Mouse (Mus musculus) brain, embryonic 14.5 days (tissue): ENCODE results near the gene Kndc1.
A peak's percentile ranks its signal among the peaks of the same experiment; 100 is the strongest.

ENCODE experiments used
- CTCF ChIP-seq: fragments of 200-500 bp; IDR thresholded peaks from 2 replicates; pipeline ENCODE4 v1.5.1; 2012; ENCODE audit warnings: inconsistent platforms, mild to moderate bottlenecking, moderate library complexity, borderline replicate concordance; ENCODE audit not compliant: insufficient read depth, insufficient read length; ENCODE audit errors: extremely low read depth
- POLR2A ChIP-seq: fragments of 200-500 bp; IDR thresholded peaks from 2 replicates; pipeline ENCODE4 v1.6.1; 2012; ENCODE audit warnings: mild to moderate bottlenecking, inconsistent platforms, borderline replicate concordance; ENCODE audit not compliant: poor library complexity, insufficient read depth, insufficient read length, severe bottlenecking; ENCODE audit errors: extremely low read depth

GRCm38 (mm10) chr7:139949893-139950282, 55.4 kb downstream of the Kndc1 start:
- peak; percentile 57 for TF ChIP-seq CTCF
- TF ChIP-seq POLR2A, result no peak
